Mouse (Mus musculus) stomach, embryonic 16.5 days (tissue): Measurements from ENCODE around the gene Fibp. TPM values are rescaled to one million over a fixed set of nuclear protein-coding genes. Genes with fewer than 3 reads are reported as not detected.
"Not testable (repeated sequence)": the region's sequence is repeated elsewhere in the genome, so short reads cannot be mapped to it uniquely, and the experiment has no call there.

Source experiments
- ATAC-seq: fragments of 200-750 bp; cut with Nextera tagmentation; 2 replicates; pipeline ENCODE4 v1.8.0; 2017; ENCODE audit warnings: moderate number of reproducible peaks, moderate TSS enrichment; ENCODE audit not compliant: insufficient read depth, low FRiP score
- H3K27ac ChIP-seq: fragments of 300-500 bp; sonication (generic); 2 replicates; pipeline ENCODE4 v1.5.1; 2014; ENCODE audit warnings: low read length
- H3K27me3 ChIP-seq: fragments of 300-500 bp; sonication (generic); 2 replicates; pipeline ENCODE4 v1.6.1; 2014; ENCODE audit warnings: low read length, control low read depth, mixed read lengths; ENCODE audit not compliant: control insufficient read depth, insufficient read depth
- H3K36me3 ChIP-seq: fragments of 300-500 bp; sonication (generic); 2 replicates; pipeline ENCODE4 v1.6.1; 2014; ENCODE audit warnings: low read length; ENCODE audit not compliant: control insufficient read depth, insufficient read depth
- H3K4me1 ChIP-seq: fragments of 300-500 bp; sonication (generic); 2 replicates; pipeline ENCODE4 v1.6.1; 2014; ENCODE audit warnings: low read length, control low read depth, mixed read lengths; ENCODE audit not compliant: control insufficient read depth, insufficient read depth
- H3K4me2 ChIP-seq: fragments of 300-500 bp; sonication (generic); 2 replicates; pipeline ENCODE4 v1.6.1; 2014; ENCODE audit warnings: low read depth, low read length, mixed read lengths
- H3K4me3 ChIP-seq: fragments of 300-500 bp; sonication (generic); replicated peaks from 2 replicates; pipeline ENCODE4 v1.5.1; 2014; ENCODE audit warnings: mild to moderate bottlenecking, low read length
- H3K9ac ChIP-seq: fragments of 300-500 bp; sonication (generic); 2 replicates; pipeline ENCODE4 v1.6.1; 2014; ENCODE audit warnings: low read length
- H3K9me3 ChIP-seq: fragments of 300-500 bp; sonication (generic); replicated peaks from 2 replicates; pipeline ENCODE4 v1.6.1; 2016; ENCODE audit warnings: low read length, control low read depth; ENCODE audit not compliant: control insufficient read depth
- WGBS: fragments of 180-500 bp; shearing (Covaris S2); extraction: QIAGEN DNeasy Blood & Tissue Kit; methylation state at CpG from one replicate; pipeline ENCODE4 v1.1.7; 2014; 5-methylcytosine and 5-hydroxymethylcytosine counted together
- polyA plus RNA-seq: library from polyadenylated mRNA; unstranded; fragments of >200 nt; fragmentation: Nextera tagmentation; extraction: Ambion mirVana; gene quantifications from 2 replicates; pipeline ENCODE4 v1.2.1, GENCODE M21; 2015

The Fibp gene
- polyA plus RNA-seq, 1 experiment from 2014 or later, result 98.3 TPM

- peak overlapping the region; percentile 100 for H3K27ac ChIP-seq
- WGBS, result under 1% methylated on average over 26 of the region's 26 CpGs
- ATAC-seq, result peak; percentile 84
- peak overlapping the region; percentile 93 for H3K4me2 ChIP-seq
- H3K9me3 ChIP-seq, result no peaks in the 10 kb centered on the region
- H3K4me3 ChIP-seq, result peak overlapping the region; percentile 63
- H3K36me3 ChIP-seq, result peaks cover 15% of the 10 kb centered on the region; the same call in 1 of the 2 replicates
- H3K4me1 ChIP-seq, result peaks cover 28% of the 10 kb centered on the region
- peak overlapping the region; percentile 75 for H3K9ac ChIP-seq
- no peaks in the 10 kb centered on the region for H3K27me3 ChIP-seq
Observed at GRCm38 (mm10) chr19:5488878-5489571, 28.6 kb downstream of the Fibp start.

GRCm38 (mm10) chr19:5489721-5490120 lies 29.3 kb downstream of the Fibp start:
- ATAC-seq, H3K9ac ChIP-seq: not testable (repeated sequence)

GRCm38 (mm10) chr19:5490313-5490897 lies 30.0 kb downstream of the Fibp start, which contains the start of gene Cfl1:
Gene Cfl1, plus strand, starts transcription at chr19:5490455.
- Histone ChIP-seq H3K9ac (peak within 1 kb of the TSS; percentile 97), H3K4me2 (peak within 1 kb of the TSS; percentile 93), H3K36me3 (peaks cover 6% of the 10 kb centered on the region; the same call in 1 of the 2 replicates), H3K27ac (peak within 1 kb of the TSS; percentile 100), H3K27me3 (no peaks in the 10 kb centered on the region), H3K4me3 (peak within 1 kb of the TSS; percentile 96), H3K4me1 (peaks cover 28% of the 10 kb centered on the region), H3K9me3 (no peaks in the 10 kb centered on the region)
- ATAC-seq, result peak; percentile 74
- WGBS, result under 1% methylated on average over 60 of the region's 62 CpGs

More at GRCm38 (mm10) chr19:5489721-5490120, 29.3 kb downstream of the Fibp start:
- not testable (repeated sequence) for H3K27me3 ChIP-seq, H3K36me3 ChIP-seq, H3K9me3 ChIP-seq
- Histone ChIP-seq H3K27ac (peak overlapping the region; percentile 100), H3K4me2 (peak overlapping the region; percentile 93), H3K4me3 (peak overlapping the region; percentile 96; the same call in 1 of the 2 replicates), H3K4me1 (peaks cover 28% of the 10 kb centered on the region)
- WGBS, result 43% methylated on average over 10 of the region's 10 CpGs

GRCm38 (mm10) chr19:5490898-5491708 lies 30.7 kb downstream of the Fibp start:
- under 1% methylated on average over 59 of the region's 59 CpGs for WGBS
- Histone ChIP-seq H3K4me1 (peaks cover 28% of the 10 kb centered on the region), H3K27ac (peak overlapping the region; percentile 100), H3K9me3 (no peaks in the 10 kb centered on the region), H3K4me2 (peak overlapping the region; percentile 86), H3K36me3 (peaks cover 6% of the 10 kb centered on the region; the same call in 1 of the 2 replicates), H3K9ac (peak overlapping the region; percentile 97), H3K4me3 (peak overlapping the region; percentile 96), H3K27me3 (no peaks in the 10 kb centered on the region)
- peak; percentile 4; the same call in 1 of the 2 replicates for ATAC-seq

- peaks cover 22% of the 10 kb centered on the region for H3K4me1 ChIP-seq
- H3K27ac ChIP-seq, result no peak overlapping the region
- H3K36me3 ChIP-seq, result peaks cover 14% of the 10 kb centered on the region; the same call in 1 of the 2 replicates
- no peaks in the 10 kb centered on the region for H3K9me3 ChIP-seq
- no peaks in the 10 kb centered on the region for H3K27me3 ChIP-seq
- no peak overlapping the region for H3K4me3 ChIP-seq
- WGBS, result 80% methylated on average over 4 of the region's 4 CpGs
- no peak for ATAC-seq
- no peak overlapping the region for H3K9ac ChIP-seq
- no peak overlapping the region for H3K4me2 ChIP-seq
Observed at GRCm38 (mm10) chr19:5492641-5493040, 32.2 kb downstream of the Fibp start.

- not testable (repeated sequence) for H3K27me3 ChIP-seq
Observed at GRCm38 (mm10) chr19:5493301-5493721, 32.9 kb downstream of the Fibp start.

GRCm38 (mm10) chr19:5494314-5494713 lies 33.9 kb downstream of the Fibp start:
- H3K4me3 ChIP-seq, result no peak overlapping the region
- H3K27ac ChIP-seq, result no peak overlapping the region
- H3K9ac ChIP-seq, result no peak overlapping the region
- WGBS, result 78% methylated on average over 3 of the region's 3 CpGs
- no peak for ATAC-seq
- H3K27me3 ChIP-seq, result no peaks in the 10 kb centered on the region
- H3K9me3 ChIP-seq, result no peaks in the 10 kb centered on the region
- no peak overlapping the region for H3K4me2 ChIP-seq
- peaks cover 15% of the 10 kb centered on the region; the same call in 1 of the 2 replicates for H3K36me3 ChIP-seq
- H3K4me1 ChIP-seq, result peaks cover 14% of the 10 kb centered on the region

More at GRCm38 (mm10) chr19:5493301-5493721, 32.9 kb downstream of the Fibp start:
- peaks cover 22% of the 10 kb centered on the region for H3K4me1 ChIP-seq
- not testable (repeated sequence) for H3K9me3 ChIP-seq, H3K27ac ChIP-seq, H3K4me3 ChIP-seq, H3K4me2 ChIP-seq, H3K9ac ChIP-seq, ATAC-seq
- H3K36me3 ChIP-seq, result peaks cover 15% of the 10 kb centered on the region; the same call in 1 of the 2 replicates
- 74% methylated on average over 9 of the region's 9 CpGs for WGBS

- Histone ChIP-seq H3K4me1 (peaks cover 10% of the 10 kb centered on the region), H3K9me3 (no peaks in the 10 kb centered on the region), H3K4me2 (no peak overlapping the region), H3K36me3 (peaks cover 15% of the 10 kb centered on the region; the same call in 1 of the 2 replicates), H3K4me3 (no peak overlapping the region), H3K27me3 (no peaks in the 10 kb centered on the region), H3K27ac (no peak overlapping the region), H3K9ac (no peak overlapping the region)
- ATAC-seq, result no peak
- WGBS, result 82% methylated on average over 12 of the region's 12 CpGs
Observed at GRCm38 (mm10) chr19:5495353-5496051, 35.1 kb downstream of the Fibp start.
